In the genomic region with DNA sequence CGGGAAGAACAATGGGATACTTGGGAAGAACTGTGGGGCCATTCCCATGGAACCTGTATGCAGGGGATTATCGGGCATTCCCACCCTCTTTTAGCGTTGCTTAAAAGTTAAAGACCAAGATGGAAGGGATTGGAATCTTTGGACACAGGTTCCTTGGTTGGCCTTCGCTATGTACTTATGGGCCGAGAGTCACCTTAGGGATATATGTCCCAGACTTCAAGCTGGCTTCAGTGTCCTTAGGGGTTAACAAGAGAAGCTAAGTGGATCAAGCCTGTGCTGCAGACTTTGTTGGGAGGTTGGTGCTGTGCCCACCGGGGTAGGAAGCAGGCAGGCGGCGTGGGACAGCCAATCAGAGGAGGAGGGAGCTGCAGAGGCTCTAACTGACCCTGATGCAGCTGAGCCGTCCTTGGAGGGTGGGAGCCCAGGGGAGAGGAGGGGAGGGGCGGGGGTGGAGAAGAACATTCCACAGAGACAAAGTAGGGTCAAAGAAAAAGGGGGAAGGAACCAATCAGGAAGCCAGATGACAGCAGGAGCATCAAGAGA, we compare ENCODE assay signal across 22 mouse cellular contexts. TPM values are rescaled to one million over a fixed set of nuclear protein-coding genes. Genes with fewer than 3 reads are reported as not detected.
DNase-seq lines count a peak whose midpoint lies in the region; ATAC-seq and TF ChIP-seq lines count a peak whose summit lies in the region.
"Had no signal": no experiment of that assay in that cellular context is flagged by ENCODE, and none has a peak within 500 bp of the region (broad histone marks: within the 10 kb centered on the region; RNA-seq: fewer than 3 reads in every experiment).

No protein-coding gene starts in this region.

- WGBS in lung, embryonic 16.5 days: 48% methylated on average over 10 of the region's 10 CpGs
- WGBS in hindbrain, embryonic 13.5 days: 48% methylated on average over 10 of the region's 10 CpGs

- peak overlapping the region; percentile 28 for H3K4me2 ChIP-seq in lung, embryonic 16.5 days (ENCODE audit: low read depth, low read length)
- no peak overlapping the region for H3K4me2 ChIP-seq in hindbrain, embryonic 13.5 days
- H3K4me2 ChIP-seq: forebrain, embryonic 13.5 days; neural tube, embryonic 13.5 days had no signal

- no peaks in the 10 kb centered on the region for H3K9me3 ChIP-seq in lung, embryonic 16.5 days (ENCODE audit: control insufficient read depth, low read length)
- no peaks in the 10 kb centered on the region for H3K9me3 ChIP-seq in hindbrain, embryonic 13.5 days
- H3K9me3 ChIP-seq: forebrain, embryonic 13.5 days; heart, embryonic 15.5 days; neural tube, embryonic 13.5 days had no signal

- peaks cover 33% of the 10 kb centered on the region for H3K4me1 ChIP-seq in lung, embryonic 16.5 days (replicated peaks; ENCODE audit: control insufficient read depth, insufficient read depth, low read length)
- peaks cover 22% of the 10 kb centered on the region for H3K4me1 ChIP-seq in hindbrain, embryonic 13.5 days (replicated peaks)

- H3K27me3 ChIP-seq in lung, embryonic 16.5 days (ENCODE audit: control insufficient read depth, insufficient read depth, low read depth, low read length): no peaks in the 10 kb centered on the region
- peaks cover 12% of the 10 kb centered on the region; the same call in 1 of the 2 replicates for H3K27me3 ChIP-seq in hindbrain, embryonic 13.5 days
- H3K27me3 ChIP-seq: heart, embryonic 15.5 days had no signal

- H3K36me3 ChIP-seq in lung, embryonic 16.5 days (ENCODE audit: control insufficient read depth, insufficient read depth, low read length): no peaks in the 10 kb centered on the region
- H3K36me3 ChIP-seq in hindbrain, embryonic 13.5 days: no peaks in the 10 kb centered on the region
- H3K36me3 ChIP-seq: heart, embryonic 15.5 days; neural tube, embryonic 13.5 days had no signal

- intact Hi-C loops in heart, postnatal 10 days (cut with DNase I): loop anchor here (5.0 kb wide), 1 partner anchor 58 kb away; no protein-coding TSS in a partner anchor
- intact Hi-C loops in left cerebral cortex, adult 2 months (cut with DNase I): no loop called here

- H3K4me3 ChIP-seq in left cerebral cortex, adult 2 months: peak overlapping the region; percentile 26
- peak overlapping the region; percentile 1; the same call in 1 of the 2 replicates for H3K4me3 ChIP-seq in lung, embryonic 16.5 days (ENCODE audit: low read length)
- H3K4me3 ChIP-seq in hindbrain, embryonic 13.5 days: no peak overlapping the region
- H3K4me3 ChIP-seq: forebrain, embryonic 13.5 days; heart, embryonic 15.5 days; neural tube, embryonic 13.5 days had no signal

- no peak for ATAC-seq in lung, embryonic 16.5 days (ENCODE audit: low read depth)
- ATAC-seq in hindbrain, embryonic 13.5 days (ENCODE audit: low FRiP score): no peak
- ATAC-seq: forebrain, embryonic 13.5 days; liver, postnatal 0 days had no signal

- peak; percentile 92 for DNase-seq in heart, adult 11 months
- no peak for DNase-seq in heart, postnatal 10 days
- DNase-seq in left cerebral cortex, adult 2 months (ENCODE audit: extremely low spot score in 1 of 2, low spot score in 2 of 2): no peak
- DNase-seq in left cerebral cortex, adult 8-10 months (ENCODE audit: low spot score in 2 of 2): no peak
- peak; percentile 79 for DNase-seq in brain, adult 2 months (ENCODE audit: low read depth, low spot score)
- DNase-seq in spleen, adult 12 weeks (ENCODE audit: low spot score): no peak
- DNase-seq: adrenal gland, postnatal 10 days; gastrocnemius, postnatal 36 days; kidney, adult 18-20 months; kidney, postnatal 25 days; layer of hippocampus, adult 9-11 months had no signal

- no peak for TF ChIP-seq CTCF in left cerebral cortex, adult 2 months (IDR thresholded peaks at IDR 0.05)

- H3K27ac ChIP-seq in left cerebral cortex, adult 2 months: peak overlapping the region; percentile 80
- peak overlapping the region; percentile 69 for H3K27ac ChIP-seq in lung, embryonic 16.5 days (ENCODE audit: low read length)
- no peak overlapping the region for H3K27ac ChIP-seq in hindbrain, embryonic 13.5 days
- H3K27ac ChIP-seq: forebrain, embryonic 13.5 days; neural tube, embryonic 13.5 days had no signal

- 0 out of 2 replicates have a peak overlapping the region, but pooled peaks have one; percentile 26 for H3K9ac ChIP-seq in lung, embryonic 16.5 days (ENCODE audit: low read length)
- no peak overlapping the region for H3K9ac ChIP-seq in hindbrain, embryonic 13.5 days
- H3K9ac ChIP-seq: forebrain, embryonic 13.5 days; heart, embryonic 15.5 days; liver, postnatal 0 days; neural tube, embryonic 13.5 days had no signal

RNA-seq across cellular contexts. Expression of gene Mtmr4, which starts 11.3 kb away (rescaled TPM):
- total RNA-seq in heart, postnatal 10 days (2021): 10 to 100 TPM; 14.5 to 15.1 TPM
- total RNA-seq in left cerebral cortex, adult 2 months (2021): 10 to 100 TPM; 80.4 to 99.0 TPM
- total RNA-seq in left cerebral cortex, adult 8-10 months (2022): 10 to 100 TPM; 79.3 to 88.0 (median 83.9) TPM
- 33.5 and 33.9 TPM in 2 replicates for polyA plus RNA-seq in lung, embryonic 16.5 days (2015; fragmentation: Nextera tagmentation; extraction: Ambion mirVana)
- polyA plus RNA-seq in hindbrain, embryonic 13.5 days (2015; fragmentation: Nextera tagmentation; extraction: Ambion mirVana): 60.4 and 60.7 TPM in 2 replicates

RNA-seq across cellular contexts. Expression of gene Sept4, which starts 11.9 kb away (rescaled TPM):
- total RNA-seq in heart, postnatal 10 days (2021): 10 to 100 TPM; 89.3 to 99.0 TPM
- total RNA-seq in left cerebral cortex, adult 2 months (2021): 100 to 1,000 TPM; 156 to 175 TPM
- 100 to 1,000 TPM; 230 to 282 (median 253) TPM for total RNA-seq in left cerebral cortex, adult 8-10 months (2022)
- 96.9 and 111 TPM in 2 replicates for polyA plus RNA-seq in lung, embryonic 16.5 days (2015; fragmentation: Nextera tagmentation; extraction: Ambion mirVana)
- 20.2 and 22.4 TPM in 2 replicates for polyA plus RNA-seq in hindbrain, embryonic 13.5 days (2015; fragmentation: Nextera tagmentation; extraction: Ambion mirVana)

RNA-seq across cellular contexts. Expression of gene Gm11492, which starts 14.2 kb away (rescaled TPM):
- total RNA-seq in heart, postnatal 10 days (2021): not detected
- not detected for total RNA-seq in left cerebral cortex, adult 2 months (2021)
- total RNA-seq in left cerebral cortex, adult 8-10 months (2022): under 1 TPM in 2 of 4 experiments, not detected in 2; 0.17 to 0.19 TPM
- polyA plus RNA-seq in lung, embryonic 16.5 days (2015; fragmentation: Nextera tagmentation; extraction: Ambion mirVana): not detected in 2 replicates
- not detected in 2 replicates for polyA plus RNA-seq in hindbrain, embryonic 13.5 days (2015; fragmentation: Nextera tagmentation; extraction: Ambion mirVana)
- total RNA-seq: adrenal gland, postnatal 10 days; gastrocnemius, postnatal 36 days; monocyte, adult 5-6 weeks had no signal
- polyA plus RNA-seq: C2C12; forebrain, embryonic 13.5 days; heart, embryonic 15.5 days; limb, embryonic 14.5 days; liver, postnatal 0 days; neural tube, embryonic 13.5 days; stomach, embryonic 16.5 days; thymus, postnatal 0 days had no signal

RNA-seq across cellular contexts. Expression of gene Hsf5, which starts 36.4 kb away (rescaled TPM):
- under 1 TPM; 0.05 to 0.14 TPM for total RNA-seq in heart, postnatal 10 days (2021)
- under 1 TPM; 0.54 to 0.77 TPM for total RNA-seq in left cerebral cortex, adult 2 months (2021)
- total RNA-seq in left cerebral cortex, adult 8-10 months (2022): under 1 TPM; 0.50 to 0.71 (median 0.60) TPM
- polyA plus RNA-seq in lung, embryonic 16.5 days (2015; fragmentation: Nextera tagmentation; extraction: Ambion mirVana): 0.25 and 0.26 TPM in 2 replicates
- 0.51 and 0.63 TPM in 2 replicates for polyA plus RNA-seq in hindbrain, embryonic 13.5 days (2015; fragmentation: Nextera tagmentation; extraction: Ambion mirVana)
- total RNA-seq: gastrocnemius, postnatal 36 days; monocyte, adult 5-6 weeks had no signal
- polyA plus RNA-seq: liver, postnatal 0 days had no signal

Comparison
In these comparisons a context has a peak if more than half of its experiments do, and no peak if none do; other contexts are left out.
1. DNase-seq: peak in heart, adult 11 months (single experiment) and brain, adult 2 months (single experiment); none in heart, postnatal 10 days (0 of 2), left cerebral cortex, adult 2 months (0 of 2), left cerebral cortex, adult 8-10 months (0 of 2) and spleen, adult 12 weeks (single experiment).
2. RNA of gene Mtmr4, which starts 11.3 kb away (total RNA-seq): 80.4 to 99.0 TPM in left cerebral cortex, adult 2 months and 79.3 to 88.0 TPM in left cerebral cortex, adult 8-10 months; 14.5 to 15.1 TPM in heart, postnatal 10 days; every median in the first group is over 4 times any median in the second.